Mouse (Mus musculus): ENCODE measurements around the gene Fgf11. TPM values are rescaled to one million over a fixed set of nuclear protein-coding genes. Genes with fewer than 3 reads are reported as not detected.

Gene Fgf11
- polyA plus RNA-seq, 1 experiment: 47.0 TPM

GRCm38 (mm10) chr11:69802648-69803105, 1.0 kb upstream of the Fgf11 start:
- H3K4me1 ChIP-seq (ENCODE audit: control insufficient read depth, insufficient read depth, low read length): peaks cover 7% of the 10 kb centered on the region; the same call in 1 of the 2 replicates
- TF ChIP-seq POLR2A (IDR thresholded peaks at IDR 0.05; ENCODE audit: borderline replicate concordance, insufficient read depth, low read length) (0 out of 2 replicates have a peak, but pooled peaks have one; percentile 18), CTCF (IDR thresholded peaks at IDR 0.05; ENCODE audit: borderline replicate concordance, insufficient read depth, low read depth, low read length) (no peak)
- H3K4me3 ChIP-seq (replicated peaks; ENCODE audit: insufficient read depth, low read depth, low read length): peak overlapping the region; percentile 54
- 8% methylated on average over 33 of the region's 33 CpGs for WGBS
- H3K27ac ChIP-seq (ENCODE audit: insufficient read depth, low read length): no peak overlapping the region
- H3K27me3 ChIP-seq (ENCODE audit: control insufficient read depth, insufficient read depth, low read length): peaks cover 1% of the 10 kb centered on the region; the same call in 1 of the 2 replicates
- peak; percentile 66 to 68 for DNase-seq

DNA sequence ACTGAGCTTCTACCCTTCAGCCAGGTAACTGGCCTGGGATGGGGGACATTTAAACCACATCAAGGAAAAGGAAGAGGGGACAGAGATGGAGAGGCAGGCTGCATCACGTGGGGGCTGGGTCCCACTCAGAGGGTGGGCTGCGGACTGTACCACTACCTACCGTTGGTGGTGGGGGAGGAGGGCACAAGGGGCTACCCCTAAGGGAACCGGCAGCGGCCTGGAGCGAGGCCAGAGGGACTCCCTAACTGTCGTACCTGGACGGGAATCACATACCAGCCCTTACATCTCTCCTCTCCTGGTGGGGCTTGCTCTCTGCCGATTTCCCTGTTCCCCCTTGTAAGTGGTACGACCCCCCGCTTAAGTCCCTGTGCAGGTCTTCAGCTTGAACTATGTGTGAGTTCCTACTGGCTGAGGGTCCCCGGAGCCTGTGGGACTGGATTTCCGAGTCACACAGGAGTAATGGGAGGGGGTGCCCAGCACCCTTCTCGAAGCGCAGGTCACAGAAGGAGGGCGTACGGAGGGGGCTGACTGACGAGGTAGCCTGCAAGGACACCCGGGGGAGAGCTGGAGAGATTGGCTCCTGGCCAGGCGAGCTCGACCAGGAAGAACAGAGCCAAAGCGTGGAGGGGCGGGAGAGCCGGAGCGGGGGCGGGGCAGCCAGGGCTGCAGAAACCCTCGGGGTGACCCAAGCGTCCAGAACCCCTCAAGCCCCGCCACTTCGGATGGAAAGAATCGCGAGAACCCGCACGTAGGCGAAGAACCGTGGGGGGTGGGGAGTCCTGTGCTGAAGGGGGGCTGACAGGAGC, 1.1 kb downstream of the Fgf11 start:
- no peak overlapping the region for H3K27ac ChIP-seq (ENCODE audit: insufficient read depth, low read length)
- peaks cover 7% of the 10 kb centered on the region; the same call in 1 of the 2 replicates for H3K4me1 ChIP-seq (ENCODE audit: control insufficient read depth, insufficient read depth, low read length)
- TF ChIP-seq POLR2A (IDR thresholded peaks at IDR 0.05; ENCODE audit: borderline replicate concordance, insufficient read depth, low read length) (no peak), CTCF (IDR thresholded peaks at IDR 0.05; ENCODE audit: borderline replicate concordance, insufficient read depth, low read depth, low read length) (no peak)
- peak overlapping the region; percentile 8 for H3K4me3 ChIP-seq (replicated peaks; ENCODE audit: insufficient read depth, low read depth, low read length)
- DNase-seq: no peak
- WGBS: 2% methylated on average over 35 of the region's 36 CpGs
- peaks cover 1% of the 10 kb centered on the region; the same call in 1 of the 2 replicates for H3K27me3 ChIP-seq (ENCODE audit: control insufficient read depth, insufficient read depth, low read length)

DNA sequence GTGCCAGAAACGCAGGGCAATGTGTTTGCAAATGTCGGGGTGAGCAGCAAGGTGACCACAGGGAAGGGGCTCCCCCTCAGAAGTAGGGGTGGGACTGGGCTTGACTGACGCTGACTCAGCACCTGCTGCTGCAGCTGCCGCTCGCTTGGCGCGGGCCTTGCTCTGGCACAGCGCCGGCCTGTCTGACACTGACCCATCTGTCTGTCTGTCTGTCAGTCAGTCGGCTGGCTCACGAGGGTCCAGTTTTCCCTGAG, 1.6 kb downstream of the Fgf11 start:
- no peak overlapping the region for H3K27ac ChIP-seq (ENCODE audit: insufficient read depth, low read length)
- H3K4me3 ChIP-seq (replicated peaks; ENCODE audit: insufficient read depth, low read depth, low read length): no peak overlapping the region
- H3K27me3 ChIP-seq (ENCODE audit: control insufficient read depth, insufficient read depth, low read length): peaks cover 1% of the 10 kb centered on the region; the same call in 1 of the 2 replicates
- WGBS: 8% methylated on average over 11 of the region's 11 CpGs
- peaks cover 7% of the 10 kb centered on the region; the same call in 1 of the 2 replicates for H3K4me1 ChIP-seq (ENCODE audit: control insufficient read depth, insufficient read depth, low read length)
- TF ChIP-seq CTCF (IDR thresholded peaks at IDR 0.05; ENCODE audit: borderline replicate concordance, insufficient read depth, low read depth, low read length): no peak
- TF ChIP-seq POLR2A (IDR thresholded peaks at IDR 0.05; ENCODE audit: borderline replicate concordance, insufficient read depth, low read length): no peak
- DNase-seq: no peak

GRCm38 (mm10) chr11:69799394-69800137, 2.1 kb downstream of the Fgf11 start:
- no peak overlapping the region for H3K27ac ChIP-seq (ENCODE audit: insufficient read depth, low read length)
- no peak overlapping the region for H3K4me3 ChIP-seq (replicated peaks; ENCODE audit: insufficient read depth, low read depth, low read length)
- no peak for TF ChIP-seq POLR2A (IDR thresholded peaks at IDR 0.05; ENCODE audit: borderline replicate concordance, insufficient read depth, low read length)
- TF ChIP-seq CTCF (IDR thresholded peaks at IDR 0.05; ENCODE audit: borderline replicate concordance, insufficient read depth, low read depth, low read length): no peak
- peaks cover 7% of the 10 kb centered on the region; the same call in 1 of the 2 replicates for H3K4me1 ChIP-seq (ENCODE audit: control insufficient read depth, insufficient read depth, low read length)
- 45% methylated on average over 12 of the region's 12 CpGs for WGBS
- no peak for DNase-seq
- H3K27me3 ChIP-seq (ENCODE audit: control insufficient read depth, insufficient read depth, low read length): peaks cover 1% of the 10 kb centered on the region; the same call in 1 of the 2 replicates

- peaks cover 1% of the 10 kb centered on the region; the same call in 1 of the 2 replicates for H3K27me3 ChIP-seq (ENCODE audit: control insufficient read depth, insufficient read depth, low read length)
- no peak overlapping the region for H3K27ac ChIP-seq (ENCODE audit: insufficient read depth, low read length)
- no peak for TF ChIP-seq POLR2A (IDR thresholded peaks at IDR 0.05; ENCODE audit: borderline replicate concordance, insufficient read depth, low read length)
- TF ChIP-seq CTCF (IDR thresholded peaks at IDR 0.05; ENCODE audit: borderline replicate concordance, insufficient read depth, low read depth, low read length): no peak
- H3K4me1 ChIP-seq (ENCODE audit: control insufficient read depth, insufficient read depth, low read length): peaks cover 7% of the 10 kb centered on the region; the same call in 1 of the 2 replicates
- WGBS: 85% methylated on average over 7 of the region's 7 CpGs
- no peak for DNase-seq
- H3K4me3 ChIP-seq (replicated peaks; ENCODE audit: insufficient read depth, low read depth, low read length): no peak overlapping the region
These were observed 3.7 kb downstream of the Fgf11 start for GRCm38 (mm10) chr11:69797924-69798323.

- H3K4me3 ChIP-seq (replicated peaks; ENCODE audit: insufficient read depth, low read depth, low read length): no peak overlapping the region
- WGBS: 4% methylated on average over 13 of the region's 13 CpGs
- H3K27me3 ChIP-seq (ENCODE audit: control insufficient read depth, insufficient read depth, low read length): no peaks in the 10 kb centered on the region
- TF ChIP-seq CTCF (IDR thresholded peaks at IDR 0.05; ENCODE audit: borderline replicate concordance, insufficient read depth, low read depth, low read length): no peak
- no peak for DNase-seq
- peaks cover 7% of the 10 kb centered on the region; the same call in 1 of the 2 replicates for H3K4me1 ChIP-seq (ENCODE audit: control insufficient read depth, insufficient read depth, low read length)
- no peak overlapping the region for H3K27ac ChIP-seq (ENCODE audit: insufficient read depth, low read length)
These were observed 5.6 kb downstream of the Fgf11 start for GRCm38 (mm10) chr11:69795983-69796435.

DNA sequence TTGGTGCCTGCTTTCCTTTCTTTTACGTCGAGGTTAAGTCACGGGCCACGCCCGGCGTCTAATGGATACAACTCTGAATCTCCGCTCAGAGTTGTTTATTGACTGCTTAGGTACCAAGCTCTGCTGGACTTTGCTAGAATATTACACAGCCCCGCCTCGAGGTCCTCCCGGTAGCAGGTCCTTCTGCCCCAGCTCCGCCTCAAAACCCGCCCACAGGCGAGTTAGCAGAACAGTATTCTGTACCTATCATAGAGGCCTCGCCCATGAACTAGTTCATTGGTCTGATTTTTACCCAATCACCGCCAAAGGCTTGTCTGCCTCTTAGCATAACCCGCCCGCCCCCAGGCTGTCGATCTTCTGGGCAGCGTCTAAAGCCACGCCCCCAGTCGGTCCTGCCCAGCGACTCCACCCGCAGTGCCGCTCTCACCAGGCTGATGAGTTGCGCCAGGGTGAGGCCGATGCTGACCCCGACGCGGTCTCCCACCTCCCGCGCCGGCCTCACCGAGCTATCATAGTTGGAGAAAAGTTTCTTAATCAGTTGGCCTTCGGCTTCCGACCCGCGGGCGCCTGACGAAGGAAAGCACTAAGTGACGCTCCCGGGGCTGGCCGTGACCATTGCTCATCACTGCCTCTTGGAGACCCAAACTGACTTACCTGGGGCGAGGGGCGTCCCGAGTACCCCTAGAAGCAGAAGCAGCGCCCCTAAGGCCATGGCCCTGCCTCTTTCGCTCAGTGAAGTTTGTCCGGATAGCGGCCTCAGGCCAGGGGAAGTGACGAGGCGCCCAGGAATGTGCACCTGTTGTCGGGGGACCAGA, 6.3 kb downstream of the Fgf11 start, which contains the start of gene Chrnb1:
Gene Chrnb1, minus strand, starts transcription at position 776 of the 815 bp plus-strand sequence.
- peak; percentile 88 to 97 for DNase-seq

More for the DNA sequence above, 6.3 kb downstream of the Fgf11 start, which contains the start of gene Chrnb1:
- 2% methylated on average over 52 of the region's 52 CpGs for WGBS
- Histone ChIP-seq H3K4me3 (replicated peaks; ENCODE audit: insufficient read depth, low read depth, low read length) (peak within 1 kb of the TSS; percentile 61), H3K27ac (ENCODE audit: insufficient read depth, low read length) (no peak within 1 kb of the TSS), H3K27me3 (ENCODE audit: control insufficient read depth, insufficient read depth, low read length) (no peaks in the 10 kb centered on the region), H3K4me1 (ENCODE audit: control insufficient read depth, insufficient read depth, low read length) (peaks cover 3% of the 10 kb centered on the region; the same call in 1 of the 2 replicates)
- no peak for TF ChIP-seq CTCF (IDR thresholded peaks at IDR 0.05; ENCODE audit: borderline replicate concordance, insufficient read depth, low read depth, low read length)
- peak; percentile 44 for TF ChIP-seq POLR2A (IDR thresholded peaks at IDR 0.05; ENCODE audit: borderline replicate concordance, insufficient read depth, low read length)

Measured in cerebellum, adult 2 months (tissue).